Comparison of ENCODE assay signal across 24 mouse cellular contexts in the genomic region with DNA sequence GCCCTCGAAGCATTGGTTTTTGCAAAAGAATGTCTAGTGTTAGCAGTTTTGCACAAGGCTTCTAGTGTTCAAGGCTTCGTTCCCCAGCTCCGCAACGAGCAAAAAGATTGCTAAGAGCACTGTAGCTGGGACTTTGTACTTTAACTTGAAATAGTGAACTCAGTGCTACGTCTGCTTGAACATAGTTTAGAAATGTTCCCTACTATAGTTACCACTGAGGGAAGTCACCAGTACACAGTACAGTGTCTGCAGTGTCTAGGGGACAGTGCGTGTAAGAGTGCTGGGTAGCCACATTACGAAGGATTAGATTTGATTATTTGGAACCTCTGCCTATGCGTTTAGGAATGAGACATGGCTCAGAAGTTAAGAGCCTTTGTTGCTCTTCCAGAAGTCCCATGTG. TPM values are rescaled to one million over a fixed set of nuclear protein-coding genes. Genes with fewer than 3 reads are reported as not detected.
DNase-seq lines count a peak whose midpoint lies in the region; ATAC-seq and TF ChIP-seq lines count a peak whose summit lies in the region.
"Had no signal": no experiment of that assay in that cellular context is flagged by ENCODE, and none has a peak within 500 bp of the region (broad histone marks: within the 10 kb centered on the region; RNA-seq: fewer than 3 reads in every experiment).

No protein-coding gene starts in this region.

- H3K4me3 ChIP-seq in kidney, adult 2 months (ENCODE audit: insufficient read depth, low read depth, low read length): no peak overlapping the region
- H3K4me3 ChIP-seq in liver, embryonic 15.5 days (replicated peaks): no peak overlapping the region
- no peak overlapping the region for H3K4me3 ChIP-seq in liver, embryonic 11.5 days (ENCODE audit: low read depth, low read length)
- H3K4me3 ChIP-seq in liver, postnatal 0 days (ENCODE audit: low read depth, low read length): no peak overlapping the region
- H3K4me3 ChIP-seq: embryonic facial prominence, embryonic 10.5 days; embryonic facial prominence, embryonic 12.5 days; forebrain, embryonic 13.5 days had no signal

- intact Hi-C loops in heart, postnatal 36 days (cut with DNase I): no loop called here

- H3K4me2 ChIP-seq in liver, embryonic 15.5 days: no peak overlapping the region
- H3K4me2 ChIP-seq in liver, embryonic 11.5 days: no peak overlapping the region
- H3K4me2 ChIP-seq in liver, postnatal 0 days (ENCODE audit: low read depth, low read length): no peak overlapping the region
- H3K4me2 ChIP-seq: embryonic facial prominence, embryonic 12.5 days; forebrain, embryonic 13.5 days had no signal

- peaks cover 9% of the 10 kb centered on the region; the same call in 1 of the 2 replicates for H3K4me1 ChIP-seq in kidney, adult 2 months (ENCODE audit: control insufficient read depth, insufficient read depth, low read length)
- no peaks in the 10 kb centered on the region for H3K4me1 ChIP-seq in liver, embryonic 15.5 days (replicated peaks)
- H3K4me1 ChIP-seq in liver, embryonic 11.5 days (replicated peaks; ENCODE audit: control insufficient read depth, insufficient read depth, low read length): no peaks in the 10 kb centered on the region
- no peaks in the 10 kb centered on the region for H3K4me1 ChIP-seq in liver, postnatal 0 days (ENCODE audit: insufficient read depth)
- H3K4me1 ChIP-seq: forebrain, embryonic 13.5 days had no signal

- H3K36me3 ChIP-seq in kidney, adult 2 months (ENCODE audit: control insufficient read depth, insufficient read depth, low read length): no peaks in the 10 kb centered on the region; the same call in 1 of the 2 replicates
- no peaks in the 10 kb centered on the region for H3K36me3 ChIP-seq in liver, embryonic 15.5 days (replicated peaks)
- no peaks in the 10 kb centered on the region for H3K36me3 ChIP-seq in liver, embryonic 11.5 days (ENCODE audit: control insufficient read depth, insufficient read depth, low read length)
- 0 out of 2 replicates have a peak, but pooled peaks cover 2% of the 10 kb centered on the region for H3K36me3 ChIP-seq in liver, postnatal 0 days (replicated peaks; ENCODE audit: insufficient read depth, low read length)

- peak; percentile 4 for DNase-seq in heart, adult 11 months
- DNase-seq in heart, postnatal 36 days: no peak
- DNase-seq in kidney, adult 2 months: peak; percentile 21
- DNase-seq in kidney, postnatal 36 days: no peak
- no peak for DNase-seq in liver, embryonic 11.5 days (ENCODE audit: low spot score)
- no peak for DNase-seq in liver, postnatal 0 days
- DNase-seq: adrenal gland, adult 8-10 months; adrenal gland, postnatal 14 days; adrenal gland, postnatal 36 days; B cell, adult 2 months; cerebellum, adult 11-12 months; cerebellum, adult 2 months; cerebellum, adult 9-10 months; cerebellum, postnatal 10 days; cerebellum, postnatal 25 days had no signal

- no peak for TF ChIP-seq EP300 in liver, postnatal 0 days (IDR thresholded peaks at IDR 0.05; ENCODE audit: low read depth)

- peak; percentile 37; the same call in 1 of the 2 replicates for ATAC-seq in liver, embryonic 15.5 days (ENCODE audit: insufficient read depth)
- ATAC-seq in liver, embryonic 11.5 days (replicated peaks; ENCODE audit: low FRiP score): no peak
- ATAC-seq in liver, postnatal 0 days: 0 out of 2 replicates have a peak, but pooled peaks have one; percentile 25
- ATAC-seq: activated CD4-positive, CD25-positive, alpha-beta regulatory T cell, adult 4 months; CD4-positive, CD25-positive, alpha-beta regulatory T cell, adult 4 months; forebrain, embryonic 13.5 days; Patski had no signal

- no peaks in the 10 kb centered on the region for H3K9me3 ChIP-seq in liver, embryonic 15.5 days (replicated peaks)
- no peaks in the 10 kb centered on the region for H3K9me3 ChIP-seq in liver, embryonic 11.5 days (ENCODE audit: control insufficient read depth, low read length)
- H3K9me3 ChIP-seq in liver, postnatal 0 days (ENCODE audit: low read length): no peaks in the 10 kb centered on the region
- H3K9me3 ChIP-seq: embryonic facial prominence, embryonic 10.5 days; embryonic facial prominence, embryonic 12.5 days; forebrain, embryonic 13.5 days; G1E had no signal

- no peak overlapping the region for H3K9ac ChIP-seq in liver, embryonic 15.5 days
- no peak overlapping the region for H3K9ac ChIP-seq in liver, embryonic 11.5 days (ENCODE audit: low read depth, low read length)
- no peak overlapping the region for H3K9ac ChIP-seq in liver, postnatal 0 days (replicated peaks)
- H3K9ac ChIP-seq: embryonic facial prominence, embryonic 12.5 days; forebrain, embryonic 13.5 days had no signal

- H3K27ac ChIP-seq in kidney, adult 2 months (ENCODE audit: insufficient read depth, low read depth, low read length): no peak overlapping the region
- H3K27ac ChIP-seq in liver, embryonic 15.5 days (replicated peaks): no peak overlapping the region
- no peak overlapping the region for H3K27ac ChIP-seq in liver, embryonic 11.5 days (ENCODE audit: low read depth, low read length)
- H3K27ac ChIP-seq in liver, postnatal 0 days (ENCODE audit: low read depth): no peak overlapping the region
- H3K27ac ChIP-seq: embryonic facial prominence, embryonic 10.5 days; embryonic facial prominence, embryonic 12.5 days; forebrain, embryonic 13.5 days had no signal

- no peaks in the 10 kb centered on the region for H3K27me3 ChIP-seq in kidney, adult 2 months (replicated peaks; ENCODE audit: control insufficient read depth, insufficient read depth, low read length)
- H3K27me3 ChIP-seq in liver, embryonic 15.5 days: no peaks in the 10 kb centered on the region
- H3K27me3 ChIP-seq in liver, embryonic 11.5 days (replicated peaks; ENCODE audit: control insufficient read depth, insufficient read depth, low read length): no peaks in the 10 kb centered on the region
- H3K27me3 ChIP-seq in liver, postnatal 0 days (ENCODE audit: insufficient read depth, low read length): no peaks in the 10 kb centered on the region
- H3K27me3 ChIP-seq: CH12.LX; embryonic facial prominence, embryonic 12.5 days; forebrain, embryonic 13.5 days; Patski had no signal

- no peak for TF ChIP-seq CTCF in kidney, adult 2 months (conservative IDR thresholded peaks at IDR 0.05; ENCODE audit: insufficient read depth, insufficient read length, low read depth, low read length)
- TF ChIP-seq CTCF in liver, postnatal 0 days (IDR thresholded peaks at IDR 0.05; ENCODE audit: low read depth): no peak

- TF ChIP-seq POLR2A in kidney, adult 2 months (IDR thresholded peaks at IDR 0.05; ENCODE audit: low read depth, low read length): no peak

- WGBS in kidney, adult 2 months: 69% methylated on average over 8 of the region's 8 CpGs
- 72% methylated on average over 8 of the region's 8 CpGs for WGBS in liver, embryonic 15.5 days (ENCODE audit: insufficient replicate concordance)
- 92% methylated on average over 8 of the region's 8 CpGs for WGBS in liver, embryonic 11.5 days
- 67% methylated on average over 8 of the region's 8 CpGs for WGBS in liver, postnatal 0 days (ENCODE audit: insufficient replicate concordance)

RNA-seq across cellular contexts. Expression of a gene that starts 32.2 kb away (rescaled TPM):
- 10 to 100 TPM; 12.4 to 12.5 TPM for total RNA-seq in heart, postnatal 36 days (2021)
- polyA plus RNA-seq in kidney, adult 2 months (2012; rRNA removed): 15.1 and 16.4 TPM in 2 replicates
- polyA plus RNA-seq in liver, embryonic 15.5 days (2015; fragmentation: Nextera tagmentation; extraction: Ambion mirVana): 5.1 and 5.4 TPM in 2 replicates
- polyA plus RNA-seq in liver, embryonic 11.5 days (2014; fragmentation: Nextera tagmentation; extraction: Ambion mirVana): 20.2 and 21.3 TPM in 2 replicates
- polyA plus RNA-seq in liver, postnatal 0 days (2015; fragmentation: Nextera tagmentation; extraction: Ambion mirVana): 3.8 TPM in 2 replicates

RNA-seq across cellular contexts. Expression of a gene that starts 58.5 kb away (rescaled TPM):
- total RNA-seq in heart, postnatal 36 days (2021): 10 to 100 TPM; 15.9 to 19.1 TPM
- 23.9 and 27.7 TPM in 2 replicates for polyA plus RNA-seq in kidney, adult 2 months (2012; rRNA removed)
- 1.8 TPM in 2 replicates for polyA plus RNA-seq in liver, embryonic 15.5 days (2015; fragmentation: Nextera tagmentation; extraction: Ambion mirVana)
- 4.3 and 5.6 TPM in 2 replicates for polyA plus RNA-seq in liver, embryonic 11.5 days (2014; fragmentation: Nextera tagmentation; extraction: Ambion mirVana)
- polyA plus RNA-seq in liver, postnatal 0 days (2015; fragmentation: Nextera tagmentation; extraction: Ambion mirVana): 1.4 TPM in 2 replicates

Comparison
In these comparisons a context has a peak if more than half of its experiments do, and no peak if none do; other contexts are left out.
1. DNase-seq: peak in heart, adult 11 months (single experiment) and kidney, adult 2 months (single experiment); none in heart, postnatal 36 days (0 of 2), kidney, postnatal 36 days (0 of 2), liver, embryonic 11.5 days (single experiment) and liver, postnatal 0 days (single experiment).